Mouse (Mus musculus): ENCODE measurements at regions not wholly inside any gene's neighbourhood (a gene's known extent, or its start where the extent isn't known, plus 50 kb on each side); places are given as distances from the start of the nearest gene placed in this dataset.

GRCm38 (mm10) chr14:72227853-72228252 lies 263.8 kb downstream of the Gm9195 start:
- Histone ChIP-seq H3K36me3 (ENCODE audit: control insufficient read depth, insufficient read depth, low read length) (no peaks in the 10 kb centered on the region), H3K27ac (ENCODE audit: low read depth, low read length) (no peak overlapping the region), H3K9ac (ENCODE audit: low read depth, low read length) (no peak overlapping the region), H3K4me1 (ENCODE audit: control insufficient read depth, insufficient read depth, low read depth, low read length) (no peaks in the 10 kb centered on the region), H3K27me3 (replicated peaks; ENCODE audit: control insufficient read depth, insufficient read depth, low read length) (no peaks in the 10 kb centered on the region), H3K4me2 (ENCODE audit: low read length) (no peak overlapping the region), H3K4me3 (ENCODE audit: low read length) (no peak overlapping the region), H3K9me3 (ENCODE audit: control insufficient read depth, low read length) (no peaks in the 10 kb centered on the region)
- ATAC-seq = no peak
- WGBS = 74% methylated on average over 5 of the region's 5 CpGs

- Histone ChIP-seq H3K4me2 (ENCODE audit: low read length) (no peak overlapping the region), H3K36me3 (ENCODE audit: control insufficient read depth, insufficient read depth, low read length) (no peaks in the 10 kb centered on the region), H3K9me3 (ENCODE audit: control insufficient read depth, low read length) (no peaks in the 10 kb centered on the region), H3K9ac (ENCODE audit: low read depth, low read length) (no peak overlapping the region), H3K27me3 (replicated peaks; ENCODE audit: control insufficient read depth, insufficient read depth, low read length) (no peaks in the 10 kb centered on the region), H3K4me3 (ENCODE audit: low read length) (no peak overlapping the region), H3K4me1 (ENCODE audit: control insufficient read depth, insufficient read depth, low read depth, low read length) (no peaks in the 10 kb centered on the region), H3K27ac (ENCODE audit: low read depth, low read length) (no peak overlapping the region)
- 79% methylated on average over 1 of the region's 1 CpGs for WGBS
- ATAC-seq = no peak
Measured at GRCm38 (mm10) chr14:72227441-72227840, 264.2 kb downstream of the Gm9195 start.

- Histone ChIP-seq H3K36me3 (ENCODE audit: control insufficient read depth, insufficient read depth, low read length) (no peaks in the 10 kb centered on the region), H3K4me2 (ENCODE audit: low read length) (no peak overlapping the region), H3K27ac (ENCODE audit: low read depth, low read length) (no peak overlapping the region), H3K27me3 (replicated peaks; ENCODE audit: control insufficient read depth, insufficient read depth, low read length) (no peaks in the 10 kb centered on the region), H3K4me1 (ENCODE audit: control insufficient read depth, insufficient read depth, low read depth, low read length) (no peaks in the 10 kb centered on the region), H3K9ac (ENCODE audit: low read depth, low read length) (no peak overlapping the region), H3K9me3 (ENCODE audit: control insufficient read depth, low read length) (no peaks in the 10 kb centered on the region), H3K4me3 (ENCODE audit: low read length) (no peak overlapping the region)
- WGBS = 82% methylated on average over 1 of the region's 1 CpGs
- ATAC-seq = peak; percentile 40; the same call in 1 of the 2 replicates
Measured at GRCm38 (mm10) chr14:72226946-72227345, 264.7 kb downstream of the Gm9195 start.

- WGBS = 38% methylated on average over 2 of the region's 2 CpGs
Measured at GRCm38 (mm10) chr14:72222836-72223235, 268.8 kb downstream of the Gm9195 start.

GRCm38 (mm10) chr14:72219523-72219922 lies 272.1 kb downstream of the Gm9195 start:
- Histone ChIP-seq H3K27me3 (replicated peaks; ENCODE audit: control insufficient read depth, insufficient read depth, low read length) (no peaks in the 10 kb centered on the region), H3K27ac (ENCODE audit: low read depth, low read length) (no peak overlapping the region)

More at GRCm38 (mm10) chr14:72222836-72223235, 268.8 kb downstream of the Gm9195 start:
- Histone ChIP-seq H3K27ac (ENCODE audit: low read depth, low read length) (no peak overlapping the region), H3K4me2 (ENCODE audit: low read length) (no peak overlapping the region), H3K27me3 (replicated peaks; ENCODE audit: control insufficient read depth, insufficient read depth, low read length) (no peaks in the 10 kb centered on the region), H3K9ac (ENCODE audit: low read depth, low read length) (no peak overlapping the region), H3K36me3 (ENCODE audit: control insufficient read depth, insufficient read depth, low read length) (no peaks in the 10 kb centered on the region), H3K4me3 (ENCODE audit: low read length) (no peak overlapping the region), H3K4me1 (ENCODE audit: control insufficient read depth, insufficient read depth, low read depth, low read length) (no peaks in the 10 kb centered on the region), H3K9me3 (ENCODE audit: control insufficient read depth, low read length) (no peaks in the 10 kb centered on the region)
- ATAC-seq = no peak

GRCm38 (mm10) chr14:72200307-72200706 lies 291.3 kb downstream of the Gm9195 start:
- no peaks in the 10 kb centered on the region for H3K4me1 ChIP-seq (ENCODE audit: control insufficient read depth, insufficient read depth, low read depth, low read length)
- no peak overlapping the region for H3K4me3 ChIP-seq (ENCODE audit: low read length)
- H3K4me2 ChIP-seq (ENCODE audit: low read length) = no peak overlapping the region
- ATAC-seq = no peak
- WGBS = 60% methylated on average over 3 of the region's 3 CpGs
- H3K9me3 ChIP-seq (ENCODE audit: control insufficient read depth, low read length) = no peaks in the 10 kb centered on the region
- H3K9ac ChIP-seq (ENCODE audit: low read depth, low read length) = no peak overlapping the region
- H3K27ac ChIP-seq (ENCODE audit: low read depth, low read length) = no peak overlapping the region
- H3K27me3 ChIP-seq (replicated peaks; ENCODE audit: control insufficient read depth, insufficient read depth, low read length) = no peaks in the 10 kb centered on the region
- H3K36me3 ChIP-seq (ENCODE audit: control insufficient read depth, insufficient read depth, low read length) = no peaks in the 10 kb centered on the region

More at GRCm38 (mm10) chr14:72219523-72219922, 272.1 kb downstream of the Gm9195 start:
- Histone ChIP-seq H3K4me3 (ENCODE audit: low read length) (no peak overlapping the region), H3K4me2 (ENCODE audit: low read length) (no peak overlapping the region), H3K4me1 (ENCODE audit: control insufficient read depth, insufficient read depth, low read depth, low read length) (no peaks in the 10 kb centered on the region), H3K9me3 (ENCODE audit: control insufficient read depth, low read length) (no peaks in the 10 kb centered on the region), H3K9ac (ENCODE audit: low read depth, low read length) (no peak overlapping the region), H3K36me3 (ENCODE audit: control insufficient read depth, insufficient read depth, low read length) (no peaks in the 10 kb centered on the region)
- 97% methylated on average over 6 of the region's 6 CpGs for WGBS
- no peak for ATAC-seq

- Histone ChIP-seq H3K27ac (ENCODE audit: low read depth, low read length) (no peak overlapping the region), H3K4me2 (ENCODE audit: low read length) (no peak overlapping the region), H3K4me1 (ENCODE audit: control insufficient read depth, insufficient read depth, low read depth, low read length) (no peaks in the 10 kb centered on the region), H3K9me3 (ENCODE audit: control insufficient read depth, low read length) (no peaks in the 10 kb centered on the region), H3K4me3 (ENCODE audit: low read length) (no peak overlapping the region), H3K9ac (ENCODE audit: low read depth, low read length) (no peak overlapping the region), H3K36me3 (ENCODE audit: control insufficient read depth, insufficient read depth, low read length) (no peaks in the 10 kb centered on the region), H3K27me3 (replicated peaks; ENCODE audit: control insufficient read depth, insufficient read depth, low read length) (no peaks in the 10 kb centered on the region)
- ATAC-seq = no peak
Measured at GRCm38 (mm10) chr14:72199900-72200299, 291.7 kb downstream of the Gm9195 start.

GRCm38 (mm10) chr14:72197972-72198371 lies 293.7 kb downstream of the Gm9195 start:
- no peak for ATAC-seq
- H3K36me3 ChIP-seq (ENCODE audit: control insufficient read depth, insufficient read depth, low read length) = no peaks in the 10 kb centered on the region
- no peaks in the 10 kb centered on the region for H3K27me3 ChIP-seq (replicated peaks; ENCODE audit: control insufficient read depth, insufficient read depth, low read length)
- H3K4me3 ChIP-seq (ENCODE audit: low read length) = no peak overlapping the region
- no peak overlapping the region for H3K27ac ChIP-seq (ENCODE audit: low read depth, low read length)
- H3K9me3 ChIP-seq (ENCODE audit: control insufficient read depth, low read length) = no peaks in the 10 kb centered on the region
- 47% methylated on average over 7 of the region's 7 CpGs for WGBS
- no peaks in the 10 kb centered on the region for H3K4me1 ChIP-seq (ENCODE audit: control insufficient read depth, insufficient read depth, low read depth, low read length)
- no peak overlapping the region for H3K9ac ChIP-seq (ENCODE audit: low read depth, low read length)
- no peak overlapping the region for H3K4me2 ChIP-seq (ENCODE audit: low read length)

- peak; percentile 85 for ATAC-seq
- Histone ChIP-seq H3K9ac (ENCODE audit: low read depth, low read length) (no peak overlapping the region), H3K27me3 (replicated peaks; ENCODE audit: control insufficient read depth, insufficient read depth, low read length) (no peaks in the 10 kb centered on the region), H3K27ac (ENCODE audit: low read depth, low read length) (no peak overlapping the region), H3K4me2 (ENCODE audit: low read length) (no peak overlapping the region), H3K36me3 (ENCODE audit: control insufficient read depth, insufficient read depth, low read length) (no peaks in the 10 kb centered on the region), H3K4me3 (ENCODE audit: low read length) (no peak overlapping the region), H3K4me1 (ENCODE audit: control insufficient read depth, insufficient read depth, low read depth, low read length) (no peaks in the 10 kb centered on the region), H3K9me3 (ENCODE audit: control insufficient read depth, low read length) (no peaks in the 10 kb centered on the region)
- WGBS = 24% methylated on average over 5 of the region's 5 CpGs
Measured at GRCm38 (mm10) chr14:72187329-72187984, 304.2 kb downstream of the Gm9195 start.

Measured in hindbrain, embryonic 16.5 days (tissue).